Mouse (Mus musculus) forebrain, embryonic 16.5 days (tissue): ENCODE measurements around the gene Pde2a. TPM values are rescaled to one million over a fixed set of nuclear protein-coding genes. Genes with fewer than 3 reads are reported as not detected.

Experiments
- ATAC-seq: fragments of 200-750 bp; cut with Nextera tagmentation; 2 replicates; pipeline ENCODE4 v1.8.0; 2017; ENCODE audit warnings: mild to moderate bottlenecking, moderate library complexity
- H3K27ac ChIP-seq: fragments of 300-500 bp; sonication (generic); 2 replicates; pipeline ENCODE4 v1.5.1; 2014; ENCODE audit warnings: low read length, control low read depth
- H3K27me3 ChIP-seq: fragments of 300-500 bp; sonication (generic); replicated peaks from 2 replicates; pipeline ENCODE4 v1.6.1; 2014; ENCODE audit warnings: low read length; ENCODE audit not compliant: control insufficient read depth, insufficient read depth
- H3K36me3 ChIP-seq: fragments of 300-500 bp; sonication (generic); 2 replicates; pipeline ENCODE4 v1.6.1; 2014; ENCODE audit not compliant: control insufficient read depth, insufficient read depth
- H3K4me1 ChIP-seq: fragments of 300-500 bp; sonication (generic); replicated peaks from 2 replicates; pipeline ENCODE4 v1.6.1; 2014; ENCODE audit warnings: low read length; ENCODE audit not compliant: control insufficient read depth, insufficient read depth
- H3K4me2 ChIP-seq: fragments of 300-500 bp; sonication (generic); 2 replicates; pipeline ENCODE4 v1.6.1; 2014; ENCODE audit warnings: mild to moderate bottlenecking, low read length, control low read depth
- H3K4me3 ChIP-seq: fragments of 300-500 bp; sonication (generic); replicated peaks from 2 replicates; pipeline ENCODE4 v1.5.1; 2014; ENCODE audit warnings: mild to moderate bottlenecking, low read length, control low read depth
- H3K9ac ChIP-seq: fragments of 300-500 bp; sonication (generic); replicated peaks from 2 replicates; pipeline ENCODE4 v1.6.1; 2014; ENCODE audit warnings: low read depth, low read length, control low read depth
- H3K9me3 ChIP-seq: fragments of 300-500 bp; sonication (generic); 2 replicates; pipeline ENCODE4 v1.6.1; 2016; ENCODE audit warnings: low read length; ENCODE audit not compliant: control insufficient read depth
- WGBS: fragments of 180-500 bp; shearing (Covaris S2); extraction: QIAGEN DNeasy Blood & Tissue Kit; methylation state at CpG from one replicate; pipeline ENCODE4 v1.1.7; 2014; 5-methylcytosine and 5-hydroxymethylcytosine counted together
- polyA plus RNA-seq: library from polyadenylated mRNA; unstranded; fragments of >200 nt; fragmentation: Nextera tagmentation; extraction: Ambion mirVana; gene quantifications from 2 replicates; pipeline ENCODE4 v1.2.1, GENCODE M21; 2015

The Pde2a gene
- polyA plus RNA-seq, 1 experiment from 2014 or later: 58.6 TPM

GRCm38 (mm10) chr7:101482499-101483081 lies 61.1 kb downstream of the Pde2a start:
- peak; percentile 71 for ATAC-seq
- Histone ChIP-seq H3K27ac (peak overlapping the region; percentile 48), H3K4me2 (no peak overlapping the region), H3K4me3 (no peak overlapping the region), H3K27me3 (no peaks in the 10 kb centered on the region), H3K4me1 (peaks cover 11% of the 10 kb centered on the region), H3K9me3 (no peaks in the 10 kb centered on the region), H3K36me3 (no peaks in the 10 kb centered on the region), H3K9ac (no peak overlapping the region)
- 51% methylated on average over 9 of the region's 9 CpGs for WGBS

DNA sequence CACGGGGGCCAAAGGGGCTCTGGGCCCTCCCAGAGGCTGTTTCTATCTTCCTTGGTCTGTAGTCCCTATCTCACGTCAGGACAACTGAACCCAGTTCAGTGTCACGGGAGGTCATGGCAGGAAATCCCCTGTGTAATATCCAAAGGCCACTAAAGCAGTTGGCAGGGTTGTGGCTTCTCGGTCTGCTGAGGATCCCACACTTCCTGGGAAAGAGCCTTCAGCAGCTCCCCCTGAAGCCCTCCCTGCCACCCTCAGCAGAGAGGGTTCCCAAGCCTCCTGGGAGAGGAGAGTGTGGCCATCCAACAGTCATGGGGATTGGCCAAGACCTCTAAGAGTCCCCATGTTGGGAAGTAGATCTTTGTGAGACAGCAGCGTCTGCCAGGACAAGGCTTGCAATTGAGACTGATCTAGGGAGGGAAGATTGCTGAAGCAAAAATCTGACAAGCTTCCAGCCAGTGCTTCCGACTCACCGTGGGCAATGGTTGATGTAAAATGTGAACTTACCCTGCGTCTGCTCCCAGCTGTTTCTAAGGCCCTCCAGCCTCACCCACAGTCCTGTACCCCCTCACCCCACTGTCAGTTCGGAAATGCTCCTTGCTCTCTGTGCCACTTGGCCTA lies 62.1 kb downstream of the Pde2a start:
- H3K4me3 ChIP-seq: no peak overlapping the region
- no peak for ATAC-seq
- peaks cover 11% of the 10 kb centered on the region for H3K4me1 ChIP-seq
- no peak overlapping the region for H3K9ac ChIP-seq
- no peaks in the 10 kb centered on the region for H3K36me3 ChIP-seq
- H3K27ac ChIP-seq: peak overlapping the region; percentile 39; the same call in 1 of the 2 replicates
- 78% methylated on average over 9 of the region's 9 CpGs for WGBS
- no peaks in the 10 kb centered on the region for H3K9me3 ChIP-seq
- no peaks in the 10 kb centered on the region for H3K27me3 ChIP-seq
- H3K4me2 ChIP-seq: no peak overlapping the region

DNA sequence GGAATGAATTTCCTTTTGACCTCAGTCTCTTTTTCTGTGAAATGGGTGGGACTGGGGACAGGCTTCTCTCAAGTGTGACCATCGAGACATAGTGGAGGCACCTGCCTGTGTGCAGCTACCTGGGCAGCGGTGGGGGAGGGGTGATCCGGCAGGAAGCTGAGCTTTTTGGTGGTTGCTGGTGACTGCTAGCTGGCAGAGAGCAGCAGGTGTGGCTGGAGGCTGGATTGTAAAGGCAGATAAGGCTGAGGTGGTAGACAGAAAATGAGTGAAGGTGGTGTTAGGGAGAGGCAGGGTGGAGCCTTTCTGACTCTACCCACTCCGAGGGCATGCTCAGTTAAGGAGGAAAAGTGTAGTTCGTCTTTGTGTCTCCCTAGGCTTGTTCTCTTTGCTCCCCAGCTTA lies 65.6 kb downstream of the Pde2a start:
- WGBS: 76% methylated on average over 5 of the region's 5 CpGs
- ATAC-seq: no peak

DNA sequence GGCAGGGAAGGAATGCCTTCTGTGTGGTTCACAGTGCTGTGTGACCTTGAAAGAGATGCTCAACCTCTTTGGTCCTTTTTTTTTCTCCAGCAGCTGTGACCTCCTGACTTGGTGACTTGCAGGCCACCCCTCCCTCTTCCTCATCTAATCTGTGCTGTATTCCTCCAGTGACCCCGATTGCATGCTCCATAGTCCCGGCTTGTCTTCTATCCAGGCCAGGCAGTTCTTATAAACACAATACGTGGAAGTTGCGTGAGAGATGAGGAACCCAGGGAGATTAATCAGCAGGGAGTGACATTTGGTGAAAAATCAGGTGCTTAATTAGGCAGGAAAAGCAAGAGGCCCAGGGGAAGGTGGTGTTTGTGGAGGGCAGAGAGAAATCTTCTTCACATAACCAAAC lies 69.5 kb downstream of the Pde2a start:
- Histone ChIP-seq H3K27me3 (no peaks in the 10 kb centered on the region), H3K4me3 (no peak overlapping the region), H3K9me3 (no peaks in the 10 kb centered on the region), H3K4me1 (no peaks in the 10 kb centered on the region), H3K4me2 (no peak overlapping the region), H3K9ac (no peak overlapping the region), H3K36me3 (no peaks in the 10 kb centered on the region), H3K27ac (no peak overlapping the region)
- 45% methylated on average over 4 of the region's 4 CpGs for WGBS
- ATAC-seq: no peak

More for the DNA sequence above, 65.6 kb downstream of the Pde2a start:
- Histone ChIP-seq H3K9me3 (no peaks in the 10 kb centered on the region), H3K36me3 (no peaks in the 10 kb centered on the region), H3K9ac (no peak overlapping the region), H3K4me3 (no peak overlapping the region), H3K4me2 (no peak overlapping the region), H3K27ac (no peak overlapping the region), H3K27me3 (no peaks in the 10 kb centered on the region), H3K4me1 (peaks cover 11% of the 10 kb centered on the region)

GRCm38 (mm10) chr7:101498385-101498784 lies 76.9 kb downstream of the Pde2a start:
- Histone ChIP-seq H3K9me3 (no peaks in the 10 kb centered on the region), H3K27me3 (peaks cover 4% of the 10 kb centered on the region; the same call in 1 of the 2 replicates), H3K36me3 (no peaks in the 10 kb centered on the region), H3K4me1 (peaks cover 4% of the 10 kb centered on the region; the same call in 1 of the 2 replicates), H3K4me2 (no peak overlapping the region), H3K4me3 (no peak overlapping the region), H3K9ac (no peak overlapping the region), H3K27ac (no peak overlapping the region)
- ATAC-seq: no peak
- 91% methylated on average over 3 of the region's 3 CpGs for WGBS

GRCm38 (mm10) chr7:101499251-101499650 lies 77.8 kb downstream of the Pde2a start:
- ATAC-seq: 0 out of 2 replicates have a peak, but pooled peaks have one; percentile 16
- no peaks in the 10 kb centered on the region for H3K9me3 ChIP-seq
- no peak overlapping the region for H3K27ac ChIP-seq
- no peak overlapping the region for H3K4me3 ChIP-seq
- peaks cover 4% of the 10 kb centered on the region; the same call in 1 of the 2 replicates for H3K27me3 ChIP-seq
- H3K36me3 ChIP-seq: no peaks in the 10 kb centered on the region
- no peak overlapping the region for H3K4me2 ChIP-seq
- H3K9ac ChIP-seq: no peak overlapping the region
- WGBS: 52% methylated on average over 10 of the region's 10 CpGs
- peaks cover 4% of the 10 kb centered on the region; the same call in 1 of the 2 replicates for H3K4me1 ChIP-seq

- ATAC-seq: no peak
- Histone ChIP-seq H3K27me3 (peaks cover 4% of the 10 kb centered on the region; the same call in 1 of the 2 replicates), H3K9me3 (no peaks in the 10 kb centered on the region), H3K4me1 (peaks cover 4% of the 10 kb centered on the region; the same call in 1 of the 2 replicates), H3K36me3 (no peaks in the 10 kb centered on the region), H3K4me2 (no peak overlapping the region), H3K27ac (no peak overlapping the region), H3K4me3 (no peak overlapping the region), H3K9ac (no peak overlapping the region)
- 71% methylated on average over 9 of the region's 9 CpGs for WGBS
Observed at GRCm38 (mm10) chr7:101499701-101500100, 78.2 kb downstream of the Pde2a start.

DNA sequence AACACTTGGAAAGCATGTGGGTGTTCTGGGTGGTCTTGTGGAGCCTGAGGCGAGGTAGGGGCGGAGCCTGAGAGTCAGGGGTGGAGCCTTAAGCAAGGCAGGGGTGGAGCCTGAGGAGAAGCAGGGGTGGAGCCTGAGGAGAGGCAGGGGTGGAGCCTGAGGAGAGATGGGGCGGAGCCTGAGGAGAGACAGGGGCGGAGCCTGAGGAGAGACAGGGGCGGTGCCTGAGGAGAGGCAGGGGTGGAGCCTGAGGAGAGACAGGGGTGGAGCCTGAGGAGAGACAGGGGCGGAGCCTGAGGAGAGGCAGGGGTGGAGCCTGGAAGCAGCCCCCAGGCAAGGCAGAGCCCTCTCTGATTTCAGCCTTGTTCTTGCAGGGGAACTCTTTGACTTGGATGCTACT lies 79.7 kb downstream of the Pde2a start:
- Histone ChIP-seq H3K27ac (no peak overlapping the region), H3K4me1 (peaks cover 4% of the 10 kb centered on the region; the same call in 1 of the 2 replicates), H3K4me2 (no peak overlapping the region), H3K36me3 (no peaks in the 10 kb centered on the region), H3K9me3 (no peaks in the 10 kb centered on the region), H3K4me3 (no peak overlapping the region), H3K27me3 (peaks cover 7% of the 10 kb centered on the region), H3K9ac (no peak overlapping the region)
- ATAC-seq: no peak
- 87% methylated on average over 6 of the region's 6 CpGs for WGBS

DNA sequence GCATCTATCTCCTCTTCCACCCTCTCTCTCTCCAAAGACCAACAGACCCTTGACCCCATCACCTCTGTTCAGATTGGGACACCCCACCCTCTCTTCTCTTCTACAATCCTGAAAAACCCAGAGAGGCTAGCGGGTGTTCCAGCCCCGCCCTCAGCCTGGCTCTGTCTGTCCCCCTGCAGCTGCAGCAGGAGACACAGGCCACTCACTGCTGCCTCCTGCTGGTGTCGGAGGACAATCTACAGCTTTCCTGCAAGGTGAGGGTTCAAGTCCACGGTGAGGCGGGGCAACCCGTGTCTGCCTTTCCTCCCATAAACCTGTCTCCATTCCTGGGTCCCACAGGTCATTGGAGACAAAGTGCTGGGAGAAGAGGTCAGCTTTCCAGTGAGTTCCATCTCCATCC lies 80.2 kb downstream of the Pde2a start:
- no peak overlapping the region for H3K9ac ChIP-seq
- H3K4me3 ChIP-seq: no peak overlapping the region
- WGBS: 70% methylated on average over 6 of the region's 6 CpGs
- ATAC-seq: no peak
- H3K4me1 ChIP-seq: peaks cover 4% of the 10 kb centered on the region; the same call in 1 of the 2 replicates
- no peaks in the 10 kb centered on the region for H3K9me3 ChIP-seq
- H3K36me3 ChIP-seq: no peaks in the 10 kb centered on the region
- H3K27ac ChIP-seq: no peak overlapping the region
- H3K27me3 ChIP-seq: peaks cover 3% of the 10 kb centered on the region
- H3K4me2 ChIP-seq: no peak overlapping the region
